Mouse (Mus musculus) ES-E14 (cell line): ENCODE results near the gene Ppargc1a.

ENCODE experiments used
- CHD2 ChIP-seq: IDR thresholded peaks from 2 replicates; pipeline ENCODE4 v1.6.1; 2014; ENCODE audit warnings: mild to moderate bottlenecking, low read depth, low read length, inconsistent platforms
- HCFC1 ChIP-seq: IDR thresholded peaks from 2 replicates; pipeline ENCODE4 v1.6.1; 2012; ENCODE audit warnings: low read length, inconsistent platforms, borderline replicate concordance; ENCODE audit not compliant: insufficient read depth
- MAFK ChIP-seq: IDR thresholded peaks from 2 replicates; pipeline ENCODE4 v1.6.1; 2014; ENCODE audit warnings: mild to moderate bottlenecking, low read depth, low read length, inconsistent platforms; ENCODE audit not compliant: insufficient read depth
- ZNF384 ChIP-seq: IDR thresholded peaks from 2 replicates; pipeline ENCODE4 v1.6.1; 2012; ENCODE audit warnings: low read depth, low read length, inconsistent platforms

DNA sequence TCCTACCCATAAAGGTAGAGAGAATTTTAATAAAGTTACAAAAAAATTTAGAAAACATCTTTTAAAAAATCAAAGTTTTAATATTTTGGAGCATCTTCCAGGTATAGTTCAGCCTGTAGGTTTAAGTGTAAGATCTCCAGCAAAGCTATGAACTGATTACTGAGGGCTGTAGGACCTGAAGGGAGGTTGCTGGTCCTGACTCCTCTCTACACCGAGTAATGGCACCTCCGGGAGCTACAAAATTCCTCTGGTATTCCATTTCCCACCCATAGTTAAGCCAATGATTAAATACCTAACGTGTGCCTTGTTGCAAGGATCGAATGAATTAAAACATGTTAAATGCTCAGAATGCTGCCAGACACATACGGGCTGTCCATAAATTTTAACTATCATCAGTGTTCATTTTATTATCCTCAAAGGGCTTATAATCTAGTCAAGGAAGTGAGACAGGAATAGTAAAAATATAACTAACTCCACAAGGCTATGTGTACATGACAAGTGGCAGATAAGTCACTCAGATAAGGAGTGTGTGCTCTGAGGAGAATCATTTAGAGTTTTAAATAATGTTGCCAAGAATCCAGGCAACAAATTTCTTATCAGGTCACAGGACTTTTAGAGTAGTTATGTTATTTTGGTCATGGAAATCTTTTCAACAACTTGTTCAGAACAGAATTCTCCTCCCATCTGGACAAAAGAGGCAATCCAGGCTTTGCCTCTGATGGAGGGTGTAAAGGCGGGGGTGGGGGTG lies 49.9 kb downstream of the Ppargc1a start:
- TF ChIP-seq MAFK (no peak), CHD2 (no peak), ZNF384 (no peak), HCFC1 (no peak)
